Mouse (Mus musculus): ENCODE results near the gene Bbs4.
A peak's percentile ranks its signal among the peaks of the same experiment; 100 is the strongest.

The Bbs4 gene

GRCm38 (mm10) chr9:59291688-59292492, 61.4 kb downstream of the Bbs4 start:
- no peak for DNase-seq (ENCODE audit: low spot score in 2 of 2)

GRCm38 (mm10) chr9:59290957-59291687, 62.2 kb downstream of the Bbs4 start, which contains the start of gene Adpgk:
Adpgk (plus strand) TSS chr9:59291558.
- DNase-seq (ENCODE audit: low spot score in 2 of 2), result peak; percentile 98

- no peak for DNase-seq (ENCODE audit: low spot score in 2 of 2)
These were observed 63.7 kb downstream of the Bbs4 start for GRCm38 (mm10) chr9:59289529-59290115.

- no peak for DNase-seq (ENCODE audit: low spot score in 2 of 2)
These were observed 64.5 kb downstream of the Bbs4 start for GRCm38 (mm10) chr9:59288685-59289410.

GRCm38 (mm10) chr9:59288058-59288457, 65.2 kb downstream of the Bbs4 start:
- DNase-seq (ENCODE audit: low spot score in 2 of 2), result no peak

GRCm38 (mm10) chr9:59285614-59286013, 67.7 kb downstream of the Bbs4 start:
- DNase-seq (ENCODE audit: low spot score in 2 of 2), result no peak

- no peak for DNase-seq (ENCODE audit: low spot score in 2 of 2)
These were observed 70.7 kb downstream of the Bbs4 start for GRCm38 (mm10) chr9:59282683-59282986.

- DNase-seq (ENCODE audit: low spot score in 2 of 2), result peak; percentile 69 to 81
These were observed 71.2 kb downstream of the Bbs4 start for GRCm38 (mm10) chr9:59281871-59282682.

- DNase-seq (ENCODE audit: low spot score in 2 of 2), result no peak
These were observed 72.4 kb downstream of the Bbs4 start for GRCm38 (mm10) chr9:59280888-59281287.

GRCm38 (mm10) chr9:59278694-59279093, 74.6 kb downstream of the Bbs4 start:
- no peak for DNase-seq (ENCODE audit: low spot score in 2 of 2)

- no peak for DNase-seq (ENCODE audit: low spot score in 2 of 2)
These were observed 75.1 kb downstream of the Bbs4 start for GRCm38 (mm10) chr9:59278199-59278598.

- no peak for DNase-seq (ENCODE audit: low spot score in 2 of 2)
These were observed 78.4 kb downstream of the Bbs4 start for GRCm38 (mm10) chr9:59274846-59275455.

- no peak for DNase-seq (ENCODE audit: low spot score in 2 of 2)
These were observed 80.1 kb downstream of the Bbs4 start for GRCm38 (mm10) chr9:59273199-59273598.

Data from frontal cortex, postnatal 10 days (tissue).